Mouse (Mus musculus) heart, embryonic 12.5 days (tissue): ENCODE measurements around the gene Slc11a1. TPM values are rescaled to one million over a fixed set of nuclear protein-coding genes. Genes with fewer than 3 reads are reported as not detected.

Source experiments
- ATAC-seq: fragments of 200-750 bp; cut with Nextera tagmentation; 2 replicates; pipeline ENCODE4 v1.8.0; 2017; ENCODE audit warnings: moderate TSS enrichment, moderate library complexity; ENCODE audit not compliant: insufficient number of reproducible peaks, low FRiP score
- H3K27ac ChIP-seq: fragments of 300-500 bp; sonication (generic); 2 replicates; pipeline ENCODE4 v1.5.1; 2016; ENCODE audit warnings: mild to moderate bottlenecking, moderate library complexity; ENCODE audit not compliant: poor library complexity, severe bottlenecking
- H3K27me3 ChIP-seq: fragments of 300-500 bp; sonication (generic); replicated peaks from 2 replicates; pipeline ENCODE4 v1.6.1; 2016; ENCODE audit warnings: mild to moderate bottlenecking, moderate library complexity
- H3K36me3 ChIP-seq: fragments of 300-500 bp; sonication (generic); 2 replicates; pipeline ENCODE4 v1.6.1; 2016; ENCODE audit warnings: mild to moderate bottlenecking, moderate library complexity
- H3K4me1 ChIP-seq: fragments of 300-500 bp; sonication (generic); replicated peaks from 2 replicates; pipeline ENCODE4 v1.6.1; 2016; ENCODE audit warnings: mild to moderate bottlenecking
- H3K4me2 ChIP-seq: fragments of 300-500 bp; sonication (generic); 2 replicates; pipeline ENCODE4 v1.6.1; 2016; ENCODE audit warnings: mild to moderate bottlenecking, moderate library complexity
- H3K4me3 ChIP-seq: fragments of 300-500 bp; sonication (generic); 2 replicates; pipeline ENCODE4 v1.5.1; 2016; ENCODE audit warnings: mild to moderate bottlenecking
- H3K9ac ChIP-seq: fragments of 300-500 bp; sonication (generic); 2 replicates; pipeline ENCODE4 v1.6.1; 2016; ENCODE audit warnings: mild to moderate bottlenecking, moderate library complexity
- H3K9me3 ChIP-seq: fragments of 300-500 bp; sonication (generic); replicated peaks from 2 replicates; pipeline ENCODE4 v1.6.1; 2016; ENCODE audit warnings: mild to moderate bottlenecking, moderate library complexity
- WGBS: fragments of 180-500 bp; shearing (Covaris S2); methylation state at CpG from one replicate; pipeline ENCODE4 v1.1.7; 2016; 5-methylcytosine and 5-hydroxymethylcytosine counted together
- polyA plus RNA-seq: library from polyadenylated mRNA; unstranded; fragments of >200 nt; fragmentation: Nextera tagmentation; extraction: Ambion mirVana; gene quantifications from 2 replicates; pipeline ENCODE4 v1.2.1, GENCODE M21; 2016

Slc11a1 gene
- polyA plus RNA-seq, 1 experiment from 2014 or later = 1.3 TPM

GRCm38 (mm10) chr1:74357531-74357930, 17.5 kb upstream of the Slc11a1 start:
- Histone ChIP-seq H3K4me1 (peaks cover 7% of the 10 kb centered on the region), H3K27me3 (no peaks in the 10 kb centered on the region), H3K9me3 (no peaks in the 10 kb centered on the region), H3K9ac (no peak overlapping the region), H3K36me3 (peaks cover 14% of the 10 kb centered on the region), H3K4me2 (no peak overlapping the region), H3K4me3 (no peak overlapping the region), H3K27ac (no peak overlapping the region)
- ATAC-seq = no peak

DNA sequence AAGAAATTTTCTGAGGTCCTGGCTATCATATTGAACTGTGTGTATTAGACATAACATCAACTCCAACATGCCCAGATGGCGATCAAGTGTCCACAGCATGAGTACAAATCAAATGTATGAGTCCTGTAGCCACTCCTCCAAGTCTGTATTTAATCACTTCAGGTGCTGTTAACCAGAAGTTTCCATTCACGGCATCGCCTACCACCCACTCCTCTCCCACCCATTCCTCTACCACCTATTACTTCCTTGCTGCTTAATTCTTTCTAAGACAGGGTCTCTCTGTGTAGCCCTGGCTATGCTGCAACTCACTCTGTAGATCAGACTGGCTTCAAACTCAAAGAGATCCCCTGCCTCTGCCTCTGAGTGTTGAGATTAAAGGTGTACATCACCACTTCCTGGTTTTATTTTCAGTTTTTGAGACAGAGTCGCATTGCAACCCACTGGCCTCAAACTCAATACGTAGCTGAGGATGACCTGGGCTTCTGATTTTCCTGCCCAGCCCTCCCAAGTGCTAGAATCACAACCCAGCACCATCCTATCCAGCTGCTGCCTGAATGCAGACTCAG, 15.0 kb upstream of the Slc11a1 start:
- Histone ChIP-seq H3K36me3 (no peaks in the 10 kb centered on the region), H3K27ac (no peak overlapping the region), H3K9ac (no peak overlapping the region), H3K4me3 (no peak overlapping the region), H3K27me3 (no peaks in the 10 kb centered on the region), H3K4me1 (no peaks in the 10 kb centered on the region; the same call in none of the 2 replicates), H3K9me3 (no peaks in the 10 kb centered on the region), H3K4me2 (no peak overlapping the region)
- ATAC-seq = no peak
- 81% methylated on average over 5 of the region's 5 CpGs for WGBS

DNA sequence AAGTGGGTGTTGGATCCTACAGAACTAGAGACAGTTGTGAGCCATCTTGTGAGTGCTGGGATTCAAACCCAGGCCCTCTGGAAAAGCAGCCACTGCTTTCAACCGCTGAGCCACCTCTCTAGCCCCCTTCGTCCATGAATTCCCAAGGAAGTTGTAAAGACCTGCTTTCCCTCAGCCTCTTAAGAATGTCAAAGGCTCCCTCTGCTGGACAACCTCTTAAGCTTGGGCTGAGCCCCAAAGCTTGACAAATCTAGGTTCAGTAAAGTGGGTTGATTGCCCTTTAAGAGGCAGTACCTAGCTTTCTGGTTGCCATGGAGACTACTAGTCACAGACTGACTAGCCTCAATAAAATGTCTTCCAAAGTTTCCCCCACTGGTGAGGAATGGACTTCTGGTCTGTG, 13.2 kb upstream of the Slc11a1 start, which contains the start of gene Catip:
Gene Catip, plus strand, starts transcription at position 297 of the 400 bp plus-strand sequence.
- peak; percentile 52; the same call in 1 of the 2 replicates for ATAC-seq
- Histone ChIP-seq H3K36me3 (no peaks in the 10 kb centered on the region), H3K27me3 (no peaks in the 10 kb centered on the region), H3K4me2 (0 out of 2 replicates have a peak within 1 kb of the TSS, but pooled peaks have one; percentile 24), H3K9me3 (no peaks in the 10 kb centered on the region), H3K4me3 (no peak within 1 kb of the TSS), H3K4me1 (no peaks in the 10 kb centered on the region; the same call in none of the 2 replicates), H3K9ac (no peak within 1 kb of the TSS), H3K27ac (no peak within 1 kb of the TSS)
- 4% methylated on average over 2 of the region's 2 CpGs for WGBS

DNA sequence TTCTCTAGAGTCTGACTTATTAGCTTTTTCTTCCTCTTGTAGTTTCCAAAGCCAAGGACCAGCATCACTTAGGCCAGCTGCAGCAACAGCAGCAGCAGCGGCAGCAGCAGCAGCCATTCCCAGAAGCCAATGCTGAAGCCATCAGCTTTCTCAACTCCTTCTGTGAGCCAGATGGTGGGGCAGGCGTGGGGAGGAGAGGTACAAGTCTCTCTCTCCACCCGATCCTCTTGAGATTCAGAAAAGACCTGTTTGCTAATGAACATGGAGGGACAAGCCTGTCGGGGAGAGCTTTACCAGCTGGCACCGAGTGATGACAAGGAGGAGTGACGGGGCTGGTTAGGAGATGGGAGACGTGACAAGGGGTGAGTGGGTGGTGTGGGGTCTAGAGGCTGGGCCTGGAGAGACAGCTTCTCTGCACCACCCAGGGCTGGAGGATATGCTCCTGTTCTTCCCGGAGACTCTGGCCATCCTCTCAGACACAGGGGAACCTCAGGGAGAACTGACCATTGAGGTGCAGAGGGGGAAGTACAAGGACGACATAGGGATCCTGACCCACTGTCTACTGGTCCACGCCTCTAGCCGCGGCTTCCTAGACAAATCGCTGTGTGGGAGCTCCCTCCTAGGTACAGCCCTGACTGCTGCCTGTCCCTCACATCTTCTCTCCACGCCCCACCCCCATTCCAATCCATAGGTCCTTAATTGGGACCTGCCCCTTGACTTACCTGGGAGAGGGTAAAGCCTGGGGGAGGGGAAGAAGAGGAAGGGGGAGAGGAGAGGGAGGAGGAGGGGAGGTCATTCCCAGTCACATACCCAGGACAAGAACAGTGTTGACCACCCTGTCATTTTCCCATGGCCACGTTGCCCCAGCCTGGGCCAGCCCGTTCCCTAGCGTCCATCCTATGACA, 12.4 kb upstream of the Slc11a1 start:
- 0 out of 2 replicates have a peak overlapping the region, but pooled peaks have one; percentile 24 for H3K4me2 ChIP-seq
- no peak overlapping the region for H3K27ac ChIP-seq
- no peaks in the 10 kb centered on the region for H3K36me3 ChIP-seq
- 52% methylated on average over 17 of the region's 17 CpGs for WGBS
- ATAC-seq = no peak
- H3K9ac ChIP-seq = no peak overlapping the region
- no peak overlapping the region for H3K4me3 ChIP-seq
- H3K4me1 ChIP-seq = peaks cover under 1% of the 10 kb centered on the region
- no peaks in the 10 kb centered on the region for H3K9me3 ChIP-seq
- no peaks in the 10 kb centered on the region for H3K27me3 ChIP-seq

DNA sequence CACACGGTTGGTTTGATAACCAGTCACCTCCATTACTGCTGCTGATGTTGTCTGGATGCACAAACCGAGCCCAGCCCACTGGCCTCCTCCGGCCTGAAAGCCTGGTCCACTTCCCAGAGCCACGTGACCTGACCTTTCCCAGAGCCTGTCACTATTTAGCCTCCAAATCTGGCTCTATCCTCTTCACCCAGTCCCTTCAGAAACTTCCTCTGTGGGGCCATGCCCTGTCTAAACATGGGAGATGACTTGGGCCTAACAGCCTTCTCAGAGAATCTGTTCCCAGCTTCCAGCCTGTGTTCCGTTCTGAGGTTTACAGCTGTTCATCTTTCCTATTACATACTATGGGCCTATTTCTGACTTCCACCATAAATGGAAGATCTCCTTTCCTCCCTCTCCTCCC, 11.6 kb upstream of the Slc11a1 start:
- ATAC-seq = no peak
- Histone ChIP-seq H3K4me1 (peaks cover 9% of the 10 kb centered on the region), H3K4me2 (no peak overlapping the region), H3K9me3 (no peaks in the 10 kb centered on the region), H3K27ac (no peak overlapping the region), H3K9ac (no peak overlapping the region), H3K36me3 (no peaks in the 10 kb centered on the region), H3K27me3 (no peaks in the 10 kb centered on the region), H3K4me3 (no peak overlapping the region)
- whole genome bisulfite sequencing = 60% methylated on average over 5 of the region's 5 CpGs

DNA sequence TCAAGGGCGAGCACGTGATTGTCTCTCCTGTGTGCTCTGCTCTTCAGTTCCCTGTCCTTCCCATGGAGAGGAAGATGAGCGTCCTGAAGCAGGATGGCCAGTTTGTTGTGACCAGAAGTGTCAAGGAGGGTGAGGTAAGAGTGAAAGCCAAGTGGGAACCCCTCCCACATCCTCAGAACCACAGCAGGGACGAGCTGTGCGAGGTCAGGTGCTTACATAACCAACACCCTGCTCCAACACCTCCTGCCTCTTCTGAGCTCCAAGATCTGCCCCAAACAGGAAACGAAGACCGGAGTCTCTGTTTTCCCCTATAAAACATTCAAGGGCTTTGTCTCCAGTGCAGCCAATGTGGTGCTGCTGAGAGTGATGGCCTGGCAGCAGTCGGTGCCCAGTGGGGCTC, 10.7 kb upstream of the Slc11a1 start:
- no peak overlapping the region for H3K4me2 ChIP-seq
- WGBS = 70% methylated on average over 8 of the region's 8 CpGs
- no peaks in the 10 kb centered on the region for H3K36me3 ChIP-seq
- H3K27ac ChIP-seq = no peak overlapping the region
- ATAC-seq = no peak
- no peak overlapping the region for H3K9ac ChIP-seq
- H3K4me3 ChIP-seq = no peak overlapping the region
- H3K27me3 ChIP-seq = no peaks in the 10 kb centered on the region
- H3K4me1 ChIP-seq = peaks cover 10% of the 10 kb centered on the region
- no peaks in the 10 kb centered on the region for H3K9me3 ChIP-seq

DNA sequence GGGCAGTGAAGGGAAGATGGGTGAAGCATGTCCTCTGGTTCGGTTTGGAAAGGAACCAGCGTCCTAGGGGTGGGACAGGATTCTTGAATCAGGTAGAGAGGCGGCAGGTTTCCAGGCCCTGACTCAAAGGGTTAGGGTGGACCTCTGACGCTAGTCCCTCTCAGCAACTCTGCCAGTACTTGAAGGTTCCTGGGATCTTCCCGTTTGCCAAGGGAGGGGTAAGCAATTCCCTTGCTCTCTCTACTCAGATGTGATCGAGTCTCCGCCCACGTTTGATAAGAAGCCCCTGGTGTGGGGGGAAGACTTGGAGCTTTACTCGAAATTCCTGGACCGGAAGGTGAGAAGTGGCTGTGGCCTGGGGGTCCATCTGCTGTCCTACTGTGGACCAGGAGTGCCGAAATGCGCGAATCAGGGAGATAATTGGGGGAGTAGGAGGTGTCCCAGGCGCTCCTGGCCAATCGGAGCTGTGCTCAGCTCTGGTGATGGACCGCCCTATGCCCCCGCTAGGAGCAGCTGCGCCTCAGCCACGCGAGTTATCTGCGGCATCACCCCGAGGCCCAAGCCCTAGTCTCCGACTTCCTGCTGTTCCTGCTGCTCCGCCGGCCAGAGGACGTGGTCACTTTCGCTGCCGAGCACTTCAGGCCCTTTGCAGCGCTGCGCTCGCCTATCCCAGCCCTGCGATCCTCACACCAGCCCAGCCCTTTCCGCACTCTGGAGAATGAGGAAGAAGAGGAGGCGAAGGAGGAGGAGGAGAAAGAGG, 6.9 kb upstream of the Slc11a1 start:
- H3K9me3 ChIP-seq = no peaks in the 10 kb centered on the region
- ATAC-seq = peak; percentile 74
- peaks cover 10% of the 10 kb centered on the region for H3K4me1 ChIP-seq
- no peaks in the 10 kb centered on the region for H3K27me3 ChIP-seq
- peak overlapping the region; percentile 76 for H3K9ac ChIP-seq
- 6% methylated on average over 34 of the region's 34 CpGs for WGBS
- peak overlapping the region; percentile 51 for H3K4me3 ChIP-seq
- H3K4me2 ChIP-seq = peak overlapping the region; percentile 89
- no peak overlapping the region for H3K27ac ChIP-seq
- no peaks in the 10 kb centered on the region for H3K36me3 ChIP-seq

- Histone ChIP-seq H3K4me2 (no peak overlapping the region), H3K27me3 (no peaks in the 10 kb centered on the region), H3K36me3 (no peaks in the 10 kb centered on the region), H3K4me3 (no peak overlapping the region), H3K4me1 (peaks cover 12% of the 10 kb centered on the region), H3K9ac (no peak overlapping the region), H3K27ac (no peak overlapping the region), H3K9me3 (no peaks in the 10 kb centered on the region)
- ATAC-seq = no peak
- 48% methylated on average over 4 of the region's 4 CpGs for WGBS
These were observed 5.0 kb upstream of the Slc11a1 start for GRCm38 (mm10) chr1:74370040-74370439.

DNA sequence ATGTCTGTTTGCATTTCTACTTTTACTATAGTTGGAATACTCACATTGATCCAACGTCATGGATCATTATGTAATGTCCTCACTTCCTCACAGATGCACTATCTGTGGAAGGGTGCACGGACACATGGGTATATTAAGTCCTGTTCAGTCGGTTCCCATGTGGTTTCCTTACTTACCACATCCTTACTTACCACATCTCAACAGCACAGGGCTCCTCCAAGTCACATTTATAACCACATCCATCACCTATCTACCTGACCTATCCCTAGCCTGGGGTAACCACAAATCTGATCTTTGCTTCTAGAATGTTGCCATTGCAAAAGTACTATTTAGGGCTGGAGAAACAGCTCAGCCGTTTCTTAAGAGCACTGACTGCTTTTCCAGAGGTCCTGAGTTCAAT, 1.6 kb upstream of the Slc11a1 start:
- Histone ChIP-seq H3K4me3 (no peak overlapping the region), H3K36me3 (no peaks in the 10 kb centered on the region), H3K4me2 (no peak overlapping the region), H3K27ac (no peak overlapping the region), H3K27me3 (no peaks in the 10 kb centered on the region), H3K4me1 (peaks cover 7% of the 10 kb centered on the region; the same call in 1 of the 2 replicates), H3K9ac (no peak overlapping the region), H3K9me3 (no peaks in the 10 kb centered on the region)
- no peak for ATAC-seq
- WGBS = 59% methylated on average over 4 of the region's 4 CpGs

- 72% methylated on average over 10 of the region's 10 CpGs for WGBS
- no peak overlapping the region for H3K27ac ChIP-seq
- H3K4me1 ChIP-seq = peaks cover 5% of the 10 kb centered on the region; the same call in 1 of the 2 replicates
- no peak overlapping the region for H3K4me3 ChIP-seq
- no peak for ATAC-seq
- H3K36me3 ChIP-seq = no peaks in the 10 kb centered on the region
- H3K4me2 ChIP-seq = no peak overlapping the region
- H3K27me3 ChIP-seq = no peaks in the 10 kb centered on the region
- no peak overlapping the region for H3K9ac ChIP-seq
- no peaks in the 10 kb centered on the region for H3K9me3 ChIP-seq
These were observed 566 bp downstream of the Slc11a1 start for GRCm38 (mm10) chr1:74375561-74375960.

GRCm38 (mm10) chr1:74376396-74376795, 1.4 kb downstream of the Slc11a1 start:
- 84% methylated on average over 4 of the region's 4 CpGs for WGBS
- no peaks in the 10 kb centered on the region for H3K9me3 ChIP-seq

More at GRCm38 (mm10) chr1:74376396-74376795, 1.4 kb downstream of the Slc11a1 start:
- H3K9ac ChIP-seq = no peak overlapping the region
- H3K4me1 ChIP-seq = peaks cover 5% of the 10 kb centered on the region; the same call in 1 of the 2 replicates
- no peak overlapping the region for H3K27ac ChIP-seq
- no peak overlapping the region for H3K4me3 ChIP-seq
- H3K36me3 ChIP-seq = no peaks in the 10 kb centered on the region
- no peak for ATAC-seq
- no peaks in the 10 kb centered on the region for H3K27me3 ChIP-seq
- H3K4me2 ChIP-seq = no peak overlapping the region
